Mouse (Mus musculus): ENCODE results near the gene Vwa1.
A peak's percentile ranks its signal among the peaks of the same experiment; 100 is the strongest.

The Vwa1 gene

GRCm38 (mm10) chr4:155779498-155779897 lies 5.0 kb upstream of the Vwa1 start:
- no peak for DNase-seq (ENCODE audit: low spot score)

DNA sequence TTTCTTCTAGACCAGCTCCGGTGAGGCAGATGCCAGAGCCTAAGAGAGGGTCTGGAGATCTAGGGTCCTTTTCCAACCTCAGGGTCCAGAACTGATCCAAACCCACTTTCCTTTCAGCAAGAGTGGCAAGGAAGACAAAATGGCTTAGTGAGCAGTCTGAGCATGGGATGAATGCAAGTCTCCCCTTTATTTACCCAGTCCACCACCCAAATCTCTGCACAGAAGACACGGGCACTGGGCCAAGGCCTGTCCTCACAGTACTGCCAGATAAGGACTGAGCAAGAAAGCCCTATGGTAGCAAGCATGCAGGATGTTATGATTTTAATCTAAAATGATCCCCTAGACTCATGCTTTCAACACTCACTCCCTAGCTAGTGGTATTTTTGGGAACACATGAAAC lies 3.3 kb upstream of the Vwa1 start:
- no peak for DNase-seq (ENCODE audit: low spot score)

DNA sequence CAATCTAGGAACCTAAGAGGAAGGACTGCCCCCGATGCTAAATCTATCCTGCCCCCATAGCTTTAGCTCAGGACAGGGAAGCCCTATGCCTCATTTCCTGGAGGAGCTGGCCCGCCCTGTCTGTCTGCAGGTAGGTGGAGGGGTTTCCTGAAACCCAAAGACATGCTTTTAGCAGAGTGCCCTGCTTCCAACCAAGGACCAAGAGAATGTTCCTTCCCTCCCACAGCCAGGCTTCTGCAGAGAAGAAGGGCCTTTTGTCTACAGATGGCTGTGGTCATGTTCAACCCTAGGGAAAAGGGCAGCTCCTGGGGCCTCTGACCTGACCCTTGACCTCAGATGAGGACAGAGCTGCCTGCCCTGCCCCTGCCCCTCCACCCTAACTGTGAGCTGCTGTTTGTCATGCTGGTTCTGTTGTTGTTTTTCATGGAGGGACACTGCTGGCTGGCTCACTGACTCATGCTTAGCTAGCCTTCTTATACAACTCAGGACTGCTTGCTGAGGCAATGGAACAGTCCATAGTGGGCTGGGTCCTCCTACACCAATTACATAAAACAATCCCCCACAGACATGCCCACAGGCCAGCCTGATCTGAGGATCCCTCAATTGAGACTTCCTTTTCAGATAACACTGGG lies 2.3 kb upstream of the Vwa1 start:
- no peak for DNase-seq (ENCODE audit: low spot score)

GRCm38 (mm10) chr4:155775855-155776254 lies 1.4 kb upstream of the Vwa1 start:
- no peak for DNase-seq (ENCODE audit: low spot score)

DNA sequence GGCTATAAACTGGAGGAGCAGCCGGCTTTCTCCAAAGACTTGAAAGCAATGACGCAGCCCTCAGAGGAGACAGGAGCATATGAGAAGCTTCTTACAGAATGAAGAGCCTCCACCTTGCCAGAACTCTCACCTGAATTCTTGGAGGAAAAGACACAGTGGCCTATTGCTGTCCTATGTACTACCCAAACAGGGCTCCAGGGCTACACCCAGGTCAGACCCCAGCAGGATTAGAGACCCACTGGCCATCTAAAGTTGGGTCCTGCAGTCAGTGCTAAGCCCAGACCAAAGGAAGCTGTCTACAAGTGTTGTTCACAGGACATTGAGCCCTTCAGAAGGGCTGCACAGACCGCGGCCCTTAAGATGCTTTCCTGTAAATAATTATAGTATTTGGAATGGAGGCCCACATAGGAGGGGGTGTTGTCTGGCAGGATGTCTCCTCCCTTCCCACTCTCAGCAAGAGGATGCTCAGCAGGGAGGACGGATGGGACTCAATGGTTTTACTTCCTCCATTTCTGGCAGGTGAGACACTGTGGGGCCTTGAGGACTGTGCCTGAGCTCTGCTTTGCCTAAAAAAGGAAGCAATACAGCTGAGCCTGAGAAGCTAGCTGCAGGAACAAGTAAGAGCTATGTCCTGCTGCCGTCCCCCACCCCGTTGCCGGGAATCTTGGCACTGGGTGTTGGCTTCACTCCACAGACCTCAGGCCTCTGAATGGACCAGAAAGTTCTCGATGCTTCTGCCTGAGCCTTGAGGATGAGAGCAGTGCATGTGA lies 658 bp upstream of the Vwa1 start:
- no peak for DNase-seq (ENCODE audit: low spot score)

DNA sequence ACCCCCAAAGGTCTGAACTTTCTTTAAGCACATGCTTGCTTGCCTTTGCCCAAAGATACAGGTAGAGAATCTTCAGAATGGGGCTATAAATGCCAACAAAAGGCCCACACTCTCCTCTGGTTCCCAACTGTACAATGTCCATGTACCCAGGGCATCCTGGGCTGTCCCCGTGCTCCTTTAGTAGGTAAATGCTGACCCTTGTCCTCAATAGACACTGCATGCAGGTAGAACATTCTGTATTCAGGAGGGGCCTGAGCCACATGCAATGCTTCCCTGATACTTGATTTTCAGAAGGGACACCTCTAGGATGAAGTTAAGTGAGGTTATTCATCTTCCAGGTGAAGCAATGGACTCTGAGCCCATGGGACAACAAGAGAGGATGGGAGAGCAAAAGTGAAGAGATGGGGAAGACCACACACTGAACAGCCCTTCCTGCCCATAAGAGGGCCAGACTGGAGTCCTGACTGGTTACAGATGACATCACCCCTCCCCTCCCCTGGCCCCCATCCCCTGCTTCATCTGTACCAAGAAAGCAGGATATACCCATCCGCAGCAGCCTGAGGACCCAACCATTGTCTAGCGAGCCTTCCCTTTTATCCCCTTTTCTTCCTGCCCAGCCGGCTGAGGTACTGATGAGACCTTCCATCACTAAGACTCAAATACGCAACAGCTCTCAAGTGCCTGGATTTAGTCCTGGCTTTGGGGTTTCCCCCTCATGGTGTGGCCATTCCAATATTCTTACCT lies 991 bp downstream of the Vwa1 start:
- DNase-seq (ENCODE audit: low spot score): no peak

GRCm38 (mm10) chr4:155772786-155773185 lies 1.7 kb downstream of the Vwa1 start:
- DNase-seq (ENCODE audit: low spot score): no peak

- DNase-seq (ENCODE audit: low spot score): no peak
Observed at GRCm38 (mm10) chr4:155771706-155772105, 2.8 kb downstream of the Vwa1 start.

GRCm38 (mm10) chr4:155770626-155771025 lies 3.9 kb downstream of the Vwa1 start:
- DNase-seq (ENCODE audit: low spot score): no peak

- DNase-seq (ENCODE audit: low spot score): peak; percentile 82
Observed at GRCm38 (mm10) chr4:155769880-155770512, 4.5 kb downstream of the Vwa1 start.

GRCm38 (mm10) chr4:155769496-155769879 lies 5.0 kb downstream of the Vwa1 start:
- DNase-seq (ENCODE audit: low spot score): no peak

- no peak for DNase-seq (ENCODE audit: low spot score)
Observed at GRCm38 (mm10) chr4:155762357-155762756, 12.1 kb downstream of the Vwa1 start.

- DNase-seq (ENCODE audit: low spot score): no peak
Observed at GRCm38 (mm10) chr4:155761356-155762099, 13.0 kb downstream of the Vwa1 start.

DNA sequence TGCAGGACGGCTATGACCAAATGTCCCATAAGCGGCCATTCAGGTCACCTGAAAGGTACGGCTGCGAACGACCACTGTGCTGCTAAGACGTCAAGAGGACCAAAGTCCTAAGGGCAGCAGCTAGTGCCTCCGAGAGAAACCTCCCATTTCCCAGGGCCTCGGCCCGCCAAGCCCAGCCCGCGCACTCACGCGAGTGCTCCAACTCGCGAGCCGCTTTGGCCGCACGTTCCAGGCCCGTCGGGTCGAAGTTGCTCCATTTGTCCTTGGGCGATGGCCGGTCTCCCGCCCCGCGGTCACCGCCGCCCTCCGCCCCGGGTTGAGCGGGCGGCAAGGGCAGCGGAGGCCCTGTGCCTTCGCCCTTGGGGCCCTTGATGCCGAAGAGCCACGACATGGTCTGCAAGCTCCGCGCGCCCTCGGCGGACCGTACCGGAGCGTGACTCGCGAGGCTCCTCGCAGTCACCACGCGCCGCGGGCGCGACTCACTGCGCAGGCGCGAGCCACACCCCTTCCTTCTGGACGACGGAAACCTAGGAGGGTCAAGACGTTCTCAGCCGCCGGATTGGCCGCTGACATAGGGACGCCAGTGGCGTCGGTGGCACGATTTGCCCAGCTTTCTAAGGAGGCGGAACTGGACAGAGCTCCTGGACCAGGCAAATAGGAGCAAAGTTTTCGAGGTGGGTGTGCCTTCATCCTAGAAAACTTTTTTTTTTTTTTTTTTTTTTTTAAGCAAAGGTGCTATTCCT lies 13.7 kb downstream of the Vwa1 start, which contains the start of gene Atad3a:
Atad3a (minus strand) TSS at position 481 of the 743 bp plus-strand sequence.
- DNase-seq (ENCODE audit: low spot score): peak; percentile 93

DNA sequence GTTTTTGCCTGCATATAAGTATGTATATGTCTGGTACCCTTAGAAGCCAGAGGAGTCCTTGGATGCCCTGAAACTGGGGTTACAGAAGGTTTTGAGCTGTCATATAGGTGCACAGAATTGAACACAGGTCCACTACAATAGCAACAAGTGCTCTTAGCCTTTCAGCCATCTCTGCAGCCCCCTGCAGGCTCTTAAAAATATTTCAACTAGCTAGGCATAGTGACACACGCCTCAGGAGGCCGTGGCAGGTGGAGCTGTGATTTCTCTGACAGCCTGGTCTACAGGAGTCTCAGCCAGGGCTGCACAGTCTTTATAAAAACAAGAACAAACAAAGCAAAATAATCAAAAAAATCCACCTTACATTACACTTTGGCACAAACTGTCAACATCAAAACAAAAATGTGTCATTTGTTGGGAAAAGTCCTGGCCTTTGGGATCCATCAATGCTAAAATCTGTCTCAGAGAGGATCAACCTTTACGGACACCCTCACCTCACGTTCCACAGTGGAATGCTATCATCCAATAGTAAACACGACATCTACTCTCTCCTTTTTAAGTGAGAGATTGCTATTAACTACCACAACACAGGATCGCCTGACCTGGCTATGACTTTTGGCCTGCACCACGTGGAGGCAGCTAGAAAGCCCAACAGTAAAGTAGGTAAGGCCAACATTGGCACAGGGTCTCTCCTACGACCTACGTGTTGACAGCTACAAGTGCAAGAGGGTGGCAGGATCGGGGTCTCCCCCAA lies 14.5 kb downstream of the Vwa1 start:
- peak; percentile 52 for DNase-seq (ENCODE audit: low spot score)

DNA sequence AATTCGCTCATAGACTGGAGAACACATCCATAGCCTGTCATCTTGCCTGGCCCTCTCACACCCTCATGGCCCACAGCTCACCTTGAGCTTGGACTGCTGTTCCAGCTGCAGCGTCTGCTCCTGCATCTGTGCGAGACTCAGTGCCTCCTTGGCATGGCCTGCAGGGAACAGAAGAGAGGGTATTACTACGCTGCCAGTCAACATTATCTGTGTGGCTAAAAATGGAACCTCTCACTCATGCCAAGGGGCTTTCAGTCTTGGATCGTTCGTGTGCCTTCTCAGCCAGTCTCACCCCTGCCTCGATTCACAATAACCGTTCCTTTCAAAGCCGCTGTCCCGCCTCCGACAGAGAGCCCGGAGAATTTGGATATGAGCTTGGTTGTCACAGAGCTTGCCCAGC lies 17.5 kb downstream of the Vwa1 start:
- no peak for DNase-seq (ENCODE audit: low spot score)

DNA sequence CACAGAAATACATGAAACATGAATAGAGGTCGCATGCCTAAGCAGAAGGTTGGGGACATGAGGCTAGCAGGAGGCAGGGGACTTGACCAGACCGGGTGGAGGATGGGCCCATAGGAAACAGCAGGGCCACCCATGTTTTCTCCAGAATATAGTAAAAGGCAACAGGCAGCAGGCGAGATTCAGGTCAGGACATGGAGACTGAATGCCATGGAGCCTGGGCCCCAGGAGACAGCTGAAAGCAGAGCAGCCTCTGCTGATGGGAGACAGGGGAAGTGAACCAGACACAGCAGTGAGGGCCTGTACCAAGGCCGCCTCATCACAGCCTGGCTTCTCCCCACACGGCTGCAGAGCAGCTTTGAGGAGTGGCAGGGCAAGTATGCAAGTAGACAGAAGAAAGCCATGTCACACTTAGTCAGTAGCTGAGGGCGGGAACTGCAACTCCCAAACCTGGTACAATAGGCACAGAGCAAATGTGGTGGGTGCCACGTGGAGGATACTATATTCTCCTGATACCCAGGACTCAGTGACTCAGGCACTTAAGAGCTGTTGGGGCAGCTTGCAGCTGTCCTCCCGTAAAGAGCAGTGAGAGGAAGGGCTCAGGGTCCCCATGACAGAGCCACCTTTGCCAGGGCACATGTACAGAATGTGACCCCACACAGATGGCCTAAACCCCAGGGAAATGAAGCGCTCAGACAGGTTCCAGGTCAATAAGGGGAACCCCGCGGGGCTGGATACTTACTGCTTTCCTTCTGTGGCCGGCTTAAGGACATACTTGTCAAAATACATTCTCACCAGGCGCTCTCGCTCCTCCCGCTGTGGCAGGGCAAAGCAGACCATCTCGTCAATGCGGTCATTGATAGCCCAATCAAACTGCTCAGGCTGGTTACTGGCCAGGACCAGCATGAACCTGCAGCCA lies 27.7 kb downstream of the Vwa1 start:
- DNase-seq (ENCODE audit: low spot score): no peak

GRCm38 (mm10) chr4:155746036-155746548 lies 28.4 kb downstream of the Vwa1 start:
- no peak for DNase-seq (ENCODE audit: low spot score)

DNA sequence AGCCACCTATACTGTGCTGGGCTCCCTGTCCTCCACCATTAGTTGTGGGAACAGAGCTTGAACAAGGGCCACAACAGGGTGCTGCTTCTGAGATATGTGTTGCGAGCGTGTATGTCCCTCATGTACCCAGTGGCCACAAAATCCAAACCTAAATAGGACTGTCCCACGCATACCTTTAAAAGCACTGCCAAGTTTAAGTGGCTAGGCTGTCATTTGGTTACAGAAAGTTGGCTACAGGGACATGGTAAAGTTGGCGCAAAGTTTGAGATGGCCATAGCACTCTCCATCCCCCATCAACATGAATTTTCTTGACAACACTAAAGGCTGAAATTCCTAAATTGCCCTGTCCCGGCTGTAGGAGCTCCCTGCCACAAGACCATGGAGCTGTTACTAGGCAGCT lies 29.4 kb downstream of the Vwa1 start:
- no peak for DNase-seq (ENCODE audit: low spot score)

Data from c-Kit-positive CD71-positive TER-119-positive erythroid progenitor cells, embryonic 14.5 days (primary cell).